Comparison of ENCODE assay signal across 11 mouse cellular contexts in the genomic region with DNA sequence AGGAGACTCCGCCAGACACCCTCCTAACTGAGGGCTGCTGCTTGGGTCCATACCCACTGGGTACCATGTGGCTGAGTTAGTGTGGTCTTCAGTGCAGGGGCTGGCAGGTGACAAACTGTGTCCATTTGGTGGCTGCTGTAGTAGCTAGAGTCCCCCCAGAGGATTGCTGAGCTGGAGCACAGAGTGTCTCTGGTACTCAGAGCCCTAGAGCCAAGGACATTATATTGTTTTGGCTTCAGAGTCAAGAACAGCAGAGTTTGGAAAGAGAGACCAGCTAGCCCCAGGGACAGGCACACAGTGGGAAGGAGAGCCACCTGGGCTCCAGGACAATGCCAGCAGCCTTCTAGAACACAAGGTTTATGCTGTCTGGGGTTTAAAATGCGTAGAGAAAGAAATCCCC. TPM values are rescaled to one million over a fixed set of nuclear protein-coding genes. Genes with fewer than 3 reads are reported as not detected.
DNase-seq lines count a peak whose midpoint lies in the region; ATAC-seq lines count a peak whose summit lies in the region.
"Had no signal": no experiment of that assay in that cellular context is flagged by ENCODE, and none has a peak within 500 bp of the region (broad histone marks: within the 10 kb centered on the region; RNA-seq: fewer than 3 reads in every experiment).

No protein-coding gene starts in this region.

- H3K9me3 ChIP-seq in neural tube, embryonic 12.5 days, result no peaks in the 10 kb centered on the region
- no peaks in the 10 kb centered on the region for H3K9me3 ChIP-seq in forebrain, embryonic 16.5 days (ENCODE audit: control insufficient read depth, low read length)
- H3K9me3 ChIP-seq: lung, embryonic 15.5 days had no signal

- no peak overlapping the region for H3K9ac ChIP-seq in neural tube, embryonic 12.5 days
- H3K9ac ChIP-seq in forebrain, embryonic 16.5 days (replicated peaks; ENCODE audit: low read depth, low read length), result no peak overlapping the region; the same call in 1 of the 2 replicates
- H3K9ac ChIP-seq: lung, embryonic 15.5 days had no signal

- peaks cover 16% of the 10 kb centered on the region; the same call in 1 of the 2 replicates for H3K27me3 ChIP-seq in neural tube, embryonic 12.5 days (replicated peaks)
- H3K27me3 ChIP-seq in forebrain, embryonic 16.5 days (replicated peaks; ENCODE audit: control insufficient read depth, insufficient read depth, low read length), result no peaks in the 10 kb centered on the region
- H3K27me3 ChIP-seq: lung, embryonic 15.5 days had no signal

- no peak for ATAC-seq in neural tube, embryonic 12.5 days (ENCODE audit: low FRiP score, low read depth)
- ATAC-seq in forebrain, embryonic 16.5 days, result no peak
- ATAC-seq: Patski had no signal

- 79% methylated on average over 2 of the region's 2 CpGs for WGBS in neural tube, embryonic 12.5 days
- WGBS in forebrain, embryonic 16.5 days, result 83% methylated on average over 2 of the region's 2 CpGs

- peaks cover 69% of the 10 kb centered on the region for H3K4me1 ChIP-seq in neural tube, embryonic 12.5 days
- H3K4me1 ChIP-seq in forebrain, embryonic 16.5 days (replicated peaks; ENCODE audit: control insufficient read depth, insufficient read depth, low read length), result peaks cover 62% of the 10 kb centered on the region
- H3K4me1 ChIP-seq: lung, embryonic 15.5 days had no signal

- no peak overlapping the region for H3K4me3 ChIP-seq in neural tube, embryonic 12.5 days
- no peak overlapping the region for H3K4me3 ChIP-seq in forebrain, embryonic 16.5 days (replicated peaks; ENCODE audit: low read length)
- H3K4me3 ChIP-seq: lung, embryonic 15.5 days had no signal

- peak; percentile 56 to 60 for DNase-seq in cerebellum, adult 18-20 months
- DNase-seq in cerebellum, postnatal 4 days (ENCODE audit: low spot score in 2 of 2), result no peak
- no peak for DNase-seq in neural tube, embryonic 10.5 days (ENCODE audit: extremely low spot score, low spot score)
- DNase-seq in right cerebral cortex, postnatal 10 days (ENCODE audit: low spot score in 2 of 2), result no peak
- no peak for DNase-seq in thymus, postnatal 25 days
- DNase-seq in ovary, postnatal 10 days (ENCODE audit: low spot score), result no peak

- H3K36me3 ChIP-seq in neural tube, embryonic 12.5 days, result peaks cover 8% of the 10 kb centered on the region; the same call in 1 of the 2 replicates
- no peaks in the 10 kb centered on the region for H3K36me3 ChIP-seq in forebrain, embryonic 16.5 days (ENCODE audit: control insufficient read depth, insufficient read depth)
- H3K36me3 ChIP-seq: lung, embryonic 15.5 days had no signal

- H3K27ac ChIP-seq in neural tube, embryonic 12.5 days, result no peak overlapping the region
- H3K27ac ChIP-seq in forebrain, embryonic 16.5 days (ENCODE audit: low read length), result peak overlapping the region; percentile 93
- H3K27ac ChIP-seq: lung, embryonic 15.5 days had no signal

- 0 out of 2 replicates have a peak overlapping the region, but pooled peaks have one; percentile 30 for H3K4me2 ChIP-seq in neural tube, embryonic 12.5 days (replicated peaks)
- no peak overlapping the region for H3K4me2 ChIP-seq in forebrain, embryonic 16.5 days (ENCODE audit: low read length)
- H3K4me2 ChIP-seq: liver, embryonic 11.5 days; lung, embryonic 15.5 days had no signal

RNA-seq across cellular contexts. Expression of a gene that starts 22.4 kb away (rescaled TPM):
- polyA plus RNA-seq in neural tube, embryonic 12.5 days (2016; fragmentation: Nextera tagmentation; extraction: Ambion mirVana), result 0.62 and 0.83 TPM in 2 replicates
- 0.90 and 1.1 TPM in 2 replicates for polyA plus RNA-seq in forebrain, embryonic 16.5 days (2015; fragmentation: Nextera tagmentation; extraction: Ambion mirVana)
- polyA plus RNA-seq: Patski had no signal

Comparison
In these comparisons a context has a peak if more than half of its experiments do, and no peak if none do; other contexts are left out.
1. DNase-seq: peak in cerebellum, adult 18-20 months (2 of 2); none in cerebellum, postnatal 4 days (0 of 2), neural tube, embryonic 10.5 days (single experiment), right cerebral cortex, postnatal 10 days (0 of 2), thymus, postnatal 25 days (single experiment) and ovary, postnatal 10 days (single experiment).